Mouse (Mus musculus): ENCODE measurements at regions not wholly inside any gene's neighbourhood (a gene's known extent, or its start where the extent isn't known, plus 50 kb on each side); places are given as distances from the start of the nearest gene placed in this dataset.

GRCm38 (mm10) chr13:111014142-111014541 is 240.7 kb upstream of the Actbl2 start:
- no peak for ATAC-seq (replicated peaks; ENCODE audit: insufficient number of reproducible peaks, low FRiP score, low TSS enrichment, poor library complexity, severe bottlenecking)

GRCm38 (mm10) chr13:111030111-111030510 is 224.7 kb upstream of the Actbl2 start:
- ATAC-seq (replicated peaks; ENCODE audit: insufficient number of reproducible peaks, low FRiP score, low TSS enrichment, poor library complexity, severe bottlenecking), result no peak

- no peak for ATAC-seq (replicated peaks; ENCODE audit: insufficient number of reproducible peaks, low FRiP score, low TSS enrichment, poor library complexity, severe bottlenecking)
These were observed 223.2 kb upstream of the Actbl2 start for GRCm38 (mm10) chr13:111031633-111032032.

GRCm38 (mm10) chr13:111043637-111044036 is 211.2 kb upstream of the Actbl2 start:
- ATAC-seq (replicated peaks; ENCODE audit: insufficient number of reproducible peaks, low FRiP score, low TSS enrichment, poor library complexity, severe bottlenecking), result no peak

GRCm38 (mm10) chr13:111044328-111045002 is 210.3 kb upstream of the Actbl2 start:
- no peak for ATAC-seq (replicated peaks; ENCODE audit: insufficient number of reproducible peaks, low FRiP score, low TSS enrichment, poor library complexity, severe bottlenecking)

GRCm38 (mm10) chr13:111050097-111050496 is 204.7 kb upstream of the Actbl2 start:
- ATAC-seq (replicated peaks; ENCODE audit: insufficient number of reproducible peaks, low FRiP score, low TSS enrichment, poor library complexity, severe bottlenecking), result no peak

GRCm38 (mm10) chr13:111055817-111056216 is 199.0 kb upstream of the Actbl2 start:
- ATAC-seq (replicated peaks; ENCODE audit: insufficient number of reproducible peaks, low FRiP score, low TSS enrichment, poor library complexity, severe bottlenecking), result no peak

- no peak for ATAC-seq (replicated peaks; ENCODE audit: insufficient number of reproducible peaks, low FRiP score, low TSS enrichment, poor library complexity, severe bottlenecking)
These were observed 167.1 kb upstream of the Actbl2 start for GRCm38 (mm10) chr13:111087753-111088152.

- no peak for ATAC-seq (replicated peaks; ENCODE audit: insufficient number of reproducible peaks, low FRiP score, low TSS enrichment, poor library complexity, severe bottlenecking)
These were observed 158.7 kb upstream of the Actbl2 start for GRCm38 (mm10) chr13:111096071-111096470.

- no peak for ATAC-seq (replicated peaks; ENCODE audit: insufficient number of reproducible peaks, low FRiP score, low TSS enrichment, poor library complexity, severe bottlenecking)
These were observed 157.5 kb upstream of the Actbl2 start for GRCm38 (mm10) chr13:111097336-111097735.

- no peak for ATAC-seq (replicated peaks; ENCODE audit: insufficient number of reproducible peaks, low FRiP score, low TSS enrichment, poor library complexity, severe bottlenecking)
These were observed 156.1 kb upstream of the Actbl2 start for GRCm38 (mm10) chr13:111098738-111099137.

GRCm38 (mm10) chr13:111099252-111099651 is 155.6 kb upstream of the Actbl2 start:
- ATAC-seq (replicated peaks; ENCODE audit: insufficient number of reproducible peaks, low FRiP score, low TSS enrichment, poor library complexity, severe bottlenecking), result no peak

- no peak for ATAC-seq (replicated peaks; ENCODE audit: insufficient number of reproducible peaks, low FRiP score, low TSS enrichment, poor library complexity, severe bottlenecking)
These were observed 154.4 kb upstream of the Actbl2 start for GRCm38 (mm10) chr13:111100448-111100847.

- ATAC-seq (replicated peaks; ENCODE audit: insufficient number of reproducible peaks, low FRiP score, low TSS enrichment, poor library complexity, severe bottlenecking), result no peak
These were observed 150.1 kb upstream of the Actbl2 start for GRCm38 (mm10) chr13:111104567-111105219.

GRCm38 (mm10) chr13:111131108-111131507 is 123.7 kb upstream of the Actbl2 start:
- ATAC-seq (replicated peaks; ENCODE audit: insufficient number of reproducible peaks, low FRiP score, low TSS enrichment, poor library complexity, severe bottlenecking), result no peak

GRCm38 (mm10) chr13:111136392-111136791 is 118.4 kb upstream of the Actbl2 start:
- ATAC-seq (replicated peaks; ENCODE audit: insufficient number of reproducible peaks, low FRiP score, low TSS enrichment, poor library complexity, severe bottlenecking), result no peak

- ATAC-seq (replicated peaks; ENCODE audit: insufficient number of reproducible peaks, low FRiP score, low TSS enrichment, poor library complexity, severe bottlenecking), result no peak
These were observed 111.9 kb upstream of the Actbl2 start for GRCm38 (mm10) chr13:111142757-111143420.

- ATAC-seq (replicated peaks; ENCODE audit: insufficient number of reproducible peaks, low FRiP score, low TSS enrichment, poor library complexity, severe bottlenecking), result no peak
These were observed 110.1 kb upstream of the Actbl2 start for GRCm38 (mm10) chr13:111144721-111145120.

- no peak for ATAC-seq (replicated peaks; ENCODE audit: insufficient number of reproducible peaks, low FRiP score, low TSS enrichment, poor library complexity, severe bottlenecking)
These were observed 96.7 kb upstream of the Actbl2 start for GRCm38 (mm10) chr13:111157921-111158638.

Data from monocyte, adult 5-6 weeks (primary cell).